Mouse (Mus musculus): ENCODE measurements around the gene Arhgap21. TPM values are rescaled to one million over a fixed set of nuclear protein-coding genes. Genes with fewer than 3 reads are reported as not detected.

The Arhgap21 gene
- polyA plus RNA-seq, 1 experiment from 2014 or later, result 39.9 TPM

GRCm38 (mm10) chr2:20831608-20832406, 136.9 kb downstream of the Arhgap21 start:
- no peak for DNase-seq (ENCODE audit: low spot score)
- 82% methylated on average over 3 of the region's 3 CpGs for WGBS
- H3K36me3 ChIP-seq, result no peaks in the 10 kb centered on the region

GRCm38 (mm10) chr2:20830882-20831281, 137.8 kb downstream of the Arhgap21 start:
- 89% methylated on average over 3 of the region's 3 CpGs for WGBS
- H3K36me3 ChIP-seq, result no peaks in the 10 kb centered on the region
- no peak overlapping the region for H3K27ac ChIP-seq
- H3K9me3 ChIP-seq, result no peaks in the 10 kb centered on the region
- no peaks in the 10 kb centered on the region for H3K4me1 ChIP-seq (replicated peaks)
- no peak overlapping the region for H3K4me3 ChIP-seq
- H3K27me3 ChIP-seq (ENCODE audit: insufficient read depth, poor library complexity, severe bottlenecking), result no peaks in the 10 kb centered on the region
- no peak for DNase-seq (ENCODE audit: low spot score)

More at GRCm38 (mm10) chr2:20831608-20832406, 136.9 kb downstream of the Arhgap21 start:
- Histone ChIP-seq H3K4me1 (replicated peaks) (no peaks in the 10 kb centered on the region), H3K4me3 (no peak overlapping the region), H3K9me3 (no peaks in the 10 kb centered on the region), H3K27me3 (ENCODE audit: insufficient read depth, poor library complexity, severe bottlenecking) (no peaks in the 10 kb centered on the region), H3K27ac (no peak overlapping the region)

GRCm38 (mm10) chr2:20826258-20826657, 142.4 kb downstream of the Arhgap21 start:
- no peak for DNase-seq (ENCODE audit: low spot score)
- Histone ChIP-seq H3K9me3 (no peaks in the 10 kb centered on the region), H3K27ac (no peak overlapping the region), H3K36me3 (no peaks in the 10 kb centered on the region), H3K4me1 (replicated peaks) (no peaks in the 10 kb centered on the region), H3K4me3 (no peak overlapping the region), H3K27me3 (ENCODE audit: insufficient read depth, poor library complexity, severe bottlenecking) (no peaks in the 10 kb centered on the region)

DNA sequence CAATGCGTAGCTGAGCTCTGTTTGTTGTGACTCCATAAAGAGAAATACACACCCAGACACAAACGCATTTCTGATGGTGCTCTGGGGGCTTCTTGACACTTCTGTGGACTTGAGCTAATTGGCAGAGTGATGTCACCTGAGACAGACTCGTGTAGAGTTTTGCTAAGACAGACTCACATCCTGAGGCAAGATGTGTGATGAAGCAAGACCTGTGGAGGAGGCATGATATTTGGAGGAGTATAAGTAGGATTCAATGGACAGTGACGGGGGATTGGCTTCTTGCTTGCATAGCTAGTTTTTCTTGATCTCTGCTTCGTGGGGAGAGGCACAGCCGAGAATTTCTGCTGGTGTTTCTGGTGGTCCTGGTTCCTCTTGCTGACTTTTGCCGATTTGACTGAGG, 150.5 kb downstream of the Arhgap21 start:
- Histone ChIP-seq H3K27me3 (ENCODE audit: insufficient read depth, poor library complexity, severe bottlenecking) (no peaks in the 10 kb centered on the region), H3K9me3 (0 out of 2 replicates have a peak, but pooled peaks cover 5% of the 10 kb centered on the region), H3K4me3 (no peak overlapping the region), H3K36me3 (no peaks in the 10 kb centered on the region), H3K27ac (no peak overlapping the region), H3K4me1 (replicated peaks) (peaks cover 4% of the 10 kb centered on the region; the same call in 1 of the 2 replicates)
- 81% methylated on average over 7 of the region's 7 CpGs for WGBS
- DNase-seq (ENCODE audit: low spot score), result no peak

DNA sequence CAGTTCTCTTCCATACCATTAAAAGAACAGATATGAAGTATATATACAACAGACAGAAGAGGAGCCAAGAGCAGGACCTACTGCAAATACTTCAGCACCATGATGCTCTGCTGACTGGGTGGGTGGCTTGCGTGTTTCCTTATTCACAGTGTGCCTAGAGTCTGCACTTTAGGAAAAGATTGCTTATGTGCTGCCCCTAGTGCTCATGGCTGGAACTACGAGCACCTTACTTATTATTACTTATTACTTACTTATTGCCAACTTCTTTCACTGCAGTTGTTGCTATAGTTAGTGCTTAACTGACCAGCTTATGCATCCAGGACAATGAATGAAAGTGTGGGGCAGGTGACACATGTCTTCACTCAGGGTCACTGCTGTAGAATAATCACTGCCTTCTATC, 154.7 kb downstream of the Arhgap21 start:
- no peak for DNase-seq (ENCODE audit: low spot score)
- H3K4me1 ChIP-seq (replicated peaks), result no peaks in the 10 kb centered on the region
- WGBS, result 84% methylated on average over 2 of the region's 2 CpGs

GRCm38 (mm10) chr2:20811506-20811905, 157.2 kb downstream of the Arhgap21 start:
- DNase-seq (ENCODE audit: low spot score), result no peak
- WGBS, result 89% methylated on average over 8 of the region's 8 CpGs
- no peaks in the 10 kb centered on the region for H3K27me3 ChIP-seq (ENCODE audit: insufficient read depth, poor library complexity, severe bottlenecking)
- H3K4me1 ChIP-seq (replicated peaks), result no peaks in the 10 kb centered on the region
- no peaks in the 10 kb centered on the region for H3K36me3 ChIP-seq
- H3K9me3 ChIP-seq, result 0 out of 2 replicates have a peak, but pooled peaks cover 5% of the 10 kb centered on the region
- no peak overlapping the region for H3K4me3 ChIP-seq
- 0 out of 2 replicates have a peak overlapping the region, but pooled peaks have one; percentile 12 for H3K27ac ChIP-seq

More for the DNA sequence above, 154.7 kb downstream of the Arhgap21 start:
- no peak overlapping the region for H3K4me3 ChIP-seq
- no peaks in the 10 kb centered on the region for H3K36me3 ChIP-seq
- no peaks in the 10 kb centered on the region for H3K27me3 ChIP-seq (ENCODE audit: insufficient read depth, poor library complexity, severe bottlenecking)
- H3K27ac ChIP-seq, result no peak overlapping the region
- H3K9me3 ChIP-seq, result 0 out of 2 replicates have a peak, but pooled peaks cover 5% of the 10 kb centered on the region

GRCm38 (mm10) chr2:20801236-20801890, 167.3 kb downstream of the Arhgap21 start:
- WGBS, result 85% methylated on average over 8 of the region's 8 CpGs
- Histone ChIP-seq H3K4me1 (replicated peaks) (no peaks in the 10 kb centered on the region), H3K36me3 (0 out of 2 replicates have a peak, but pooled peaks cover 8% of the 10 kb centered on the region), H3K4me3 (no peak overlapping the region), H3K27ac (no peak overlapping the region), H3K27me3 (ENCODE audit: insufficient read depth, poor library complexity, severe bottlenecking) (no peaks in the 10 kb centered on the region), H3K9me3 (no peaks in the 10 kb centered on the region)
- no peak for DNase-seq (ENCODE audit: low spot score)

Other genes starting within 250 kb of the Arhgap21 start
- gene Enkur, start 236.5 kb upstream of the Arhgap21 start, polyA plus RNA-seq (2016; fragmentation: Nextera tagmentation; extraction: Ambion mirVana), result 1.6 and 3.0 TPM in 2 replicates
- gene Thnsl1, start 236.8 kb upstream of the Arhgap21 start, polyA plus RNA-seq (2016; fragmentation: Nextera tagmentation; extraction: Ambion mirVana), result 15.1 and 15.4 TPM in 2 replicates